7 mouse cellular contexts compared by ENCODE assay signal in the genomic region with DNA sequence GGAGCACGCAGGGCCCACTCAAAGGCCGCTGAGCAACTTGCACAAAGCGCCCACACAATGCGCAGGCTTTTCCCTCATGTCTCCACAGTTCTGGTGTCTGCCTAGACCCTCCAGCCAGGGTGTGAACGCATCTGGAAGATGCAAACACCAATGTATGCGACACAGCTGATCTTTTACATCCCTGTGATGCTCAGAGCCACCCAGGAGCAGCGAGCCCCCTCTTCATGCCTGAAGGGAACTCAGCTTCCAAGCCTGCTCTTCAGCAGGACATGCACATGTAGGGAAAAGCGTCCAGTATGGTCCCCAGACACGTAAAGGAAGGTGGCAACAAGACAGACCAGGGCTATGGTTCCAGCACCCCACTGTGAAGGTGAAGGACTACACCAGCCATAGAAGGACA. TPM values are rescaled to one million over a fixed set of nuclear protein-coding genes. Genes with fewer than 3 reads are reported as not detected.
DNase-seq lines count a peak whose midpoint lies in the region; ATAC-seq lines count a peak whose summit lies in the region.

No protein-coding gene starts in this region.

- H3K9me3 ChIP-seq in hindbrain, embryonic 10.5 days: peaks cover 4% of the 10 kb centered on the region; the same call in 1 of the 2 replicates
- no peaks in the 10 kb centered on the region for H3K9me3 ChIP-seq in hindbrain, embryonic 16.5 days (ENCODE audit: control insufficient read depth, low read length)
- no peaks in the 10 kb centered on the region for H3K9me3 ChIP-seq in forebrain, embryonic 14.5 days (replicated peaks; ENCODE audit: control insufficient read depth, low read length)
- H3K9me3 ChIP-seq in midbrain, embryonic 13.5 days: no peaks in the 10 kb centered on the region

- H3K9ac ChIP-seq in hindbrain, embryonic 16.5 days (ENCODE audit: low read depth, low read length): no peak overlapping the region
- H3K9ac ChIP-seq in forebrain, embryonic 14.5 days (ENCODE audit: low read length): no peak overlapping the region
- no peak overlapping the region for H3K9ac ChIP-seq in midbrain, embryonic 13.5 days (replicated peaks)

- no peaks in the 10 kb centered on the region for H3K36me3 ChIP-seq in hindbrain, embryonic 10.5 days
- H3K36me3 ChIP-seq in hindbrain, embryonic 16.5 days (ENCODE audit: control insufficient read depth, insufficient read depth, low read length): no peaks in the 10 kb centered on the region
- no peaks in the 10 kb centered on the region for H3K36me3 ChIP-seq in forebrain, embryonic 14.5 days (ENCODE audit: control insufficient read depth, insufficient read depth, low read length)
- H3K36me3 ChIP-seq in midbrain, embryonic 13.5 days: no peaks in the 10 kb centered on the region

- no peak for ATAC-seq in hindbrain, embryonic 16.5 days
- no peak for ATAC-seq in forebrain, embryonic 14.5 days
- no peak for ATAC-seq in midbrain, embryonic 13.5 days
- ATAC-seq in CD4-positive, CD25-positive, alpha-beta regulatory T cell, adult 4 months: no peak

- H3K4me2 ChIP-seq in hindbrain, embryonic 16.5 days (ENCODE audit: low read length): no peak overlapping the region
- no peak overlapping the region for H3K4me2 ChIP-seq in forebrain, embryonic 14.5 days (ENCODE audit: low read length)
- H3K4me2 ChIP-seq in midbrain, embryonic 13.5 days (replicated peaks): peak overlapping the region; percentile 96; the same call in 1 of the 2 replicates

- peak; percentile 42 for DNase-seq in hindbrain, embryonic 10.5 days (ENCODE audit: low spot score)
- peak; percentile 35 for DNase-seq in embryo, embryonic 10.5 days (ENCODE audit: low spot score)
- DNase-seq in forebrain, embryonic 14.5 days (ENCODE audit: low spot score): peak; percentile 5
- no peak for DNase-seq in cerebellum, adult 18-20 months

- H3K27me3 ChIP-seq in hindbrain, embryonic 10.5 days (ENCODE audit: insufficient read depth, poor library complexity, severe bottlenecking): peaks cover 61% of the 10 kb centered on the region
- peaks cover 15% of the 10 kb centered on the region for H3K27me3 ChIP-seq in hindbrain, embryonic 16.5 days (replicated peaks; ENCODE audit: control insufficient read depth, insufficient read depth, low read length)
- peaks cover 33% of the 10 kb centered on the region for H3K27me3 ChIP-seq in forebrain, embryonic 14.5 days (replicated peaks; ENCODE audit: control insufficient read depth, insufficient read depth, low read length)
- peaks cover 51% of the 10 kb centered on the region for H3K27me3 ChIP-seq in midbrain, embryonic 13.5 days

- peaks cover 36% of the 10 kb centered on the region for H3K4me1 ChIP-seq in hindbrain, embryonic 10.5 days (replicated peaks)
- H3K4me1 ChIP-seq in hindbrain, embryonic 16.5 days (ENCODE audit: control insufficient read depth, insufficient read depth, low read depth, low read length): peaks cover 22% of the 10 kb centered on the region
- peaks cover 7% of the 10 kb centered on the region; the same call in 1 of the 2 replicates for H3K4me1 ChIP-seq in forebrain, embryonic 14.5 days (ENCODE audit: control insufficient read depth, insufficient read depth, low read length)
- H3K4me1 ChIP-seq in midbrain, embryonic 13.5 days (replicated peaks): peaks cover 37% of the 10 kb centered on the region

- H3K27ac ChIP-seq in hindbrain, embryonic 10.5 days: no peak overlapping the region
- H3K27ac ChIP-seq in hindbrain, embryonic 16.5 days (ENCODE audit: low read depth, low read length): no peak overlapping the region
- H3K27ac ChIP-seq in forebrain, embryonic 14.5 days (ENCODE audit: low read depth, low read length): no peak overlapping the region
- no peak overlapping the region for H3K27ac ChIP-seq in midbrain, embryonic 13.5 days

- WGBS in hindbrain, embryonic 10.5 days: 24% methylated on average over 9 of the region's 9 CpGs
- WGBS in hindbrain, embryonic 16.5 days: 31% methylated on average over 9 of the region's 9 CpGs
- 28% methylated on average over 9 of the region's 9 CpGs for WGBS in forebrain, embryonic 14.5 days
- WGBS in midbrain, embryonic 13.5 days: 25% methylated on average over 9 of the region's 9 CpGs

- H3K4me3 ChIP-seq in hindbrain, embryonic 10.5 days: peak overlapping the region; percentile 59
- H3K4me3 ChIP-seq in hindbrain, embryonic 16.5 days (ENCODE audit: low read length): no peak overlapping the region
- H3K4me3 ChIP-seq in forebrain, embryonic 14.5 days (ENCODE audit: low read depth, low read length): peak overlapping the region; percentile 49; the same call in 1 of the 2 replicates
- H3K4me3 ChIP-seq in midbrain, embryonic 13.5 days (replicated peaks): 0 out of 2 replicates have a peak overlapping the region, but pooled peaks have one; percentile 57

RNA-seq across cellular contexts. Expression of a gene that starts 1.5 kb away (rescaled TPM):
- polyA plus RNA-seq in hindbrain, embryonic 10.5 days (2016; fragmentation: Nextera tagmentation; extraction: Ambion mirVana): 5.8 and 9.0 TPM in 2 replicates
- polyA plus RNA-seq in hindbrain, embryonic 16.5 days (2015; fragmentation: Nextera tagmentation; extraction: Ambion mirVana): 7.4 and 10.4 TPM in 2 replicates
- 5.0 and 7.7 TPM in 2 replicates for polyA plus RNA-seq in forebrain, embryonic 14.5 days (2014; fragmentation: Nextera tagmentation; extraction: Ambion mirVana)
- 3.0 and 4.1 TPM in 2 replicates for polyA plus RNA-seq in midbrain, embryonic 13.5 days (2015; fragmentation: Nextera tagmentation; extraction: Ambion mirVana)
- polyA plus RNA-seq in CD4-positive, CD25-positive, alpha-beta regulatory T cell, adult 4 months (2017; shearing (Covaris generic)): not detected

RNA-seq across cellular contexts. Expression of a gene that starts 39.5 kb away (rescaled TPM):
- polyA plus RNA-seq in hindbrain, embryonic 10.5 days (2016; fragmentation: Nextera tagmentation; extraction: Ambion mirVana): 667 and 753 TPM in 2 replicates
- 783 and 904 TPM in 2 replicates for polyA plus RNA-seq in hindbrain, embryonic 16.5 days (2015; fragmentation: Nextera tagmentation; extraction: Ambion mirVana)
- 791 and 901 TPM in 2 replicates for polyA plus RNA-seq in forebrain, embryonic 14.5 days (2014; fragmentation: Nextera tagmentation; extraction: Ambion mirVana)
- polyA plus RNA-seq in midbrain, embryonic 13.5 days (2015; fragmentation: Nextera tagmentation; extraction: Ambion mirVana): 773 and 803 TPM in 2 replicates
- 100 to 1,000 TPM; 198 to 259 TPM for polyA plus RNA-seq in CD4-positive, CD25-positive, alpha-beta regulatory T cell, adult 4 months (2017; shearing (Covaris generic))

Comparison
In these comparisons a context has a peak if more than half of its experiments do, and no peak if none do; other contexts are left out.
1. DNase-seq: peak in hindbrain, embryonic 10.5 days (single experiment), embryo, embryonic 10.5 days (single experiment) and forebrain, embryonic 14.5 days (single experiment); none in cerebellum, adult 18-20 months (0 of 2).